Mouse (Mus musculus): ENCODE results near the gene Ocln. TPM values are rescaled to one million over a fixed set of nuclear protein-coding genes. Genes with fewer than 3 reads are reported as not detected.
"Not testable (repeated sequence)": the region's sequence is repeated elsewhere in the genome, so short reads cannot be mapped to it uniquely, and the experiment has no call there.

Ocln gene
- polyA plus RNA-seq, 1 experiment from 2014 or later: 71.7 TPM

- H3K9ac ChIP-seq (ENCODE audit: low read length): no peak overlapping the region
- no peak overlapping the region for H3K27ac ChIP-seq (ENCODE audit: low read depth)
These were observed 59.2 kb downstream of the Ocln start for GRCm38 (mm10) chr13:100493313-100493712.

GRCm38 (mm10) chr13:100492061-100492787 is 60.3 kb downstream of the Ocln start, which contains the start of gene Gtf2h2:
Gene Gtf2h2 (minus strand): TSS chr13:100492579.
- DNase-seq (ENCODE audit: low spot score) (peak; percentile 98), ATAC-seq (replicated peaks; ENCODE audit: low FRiP score, low TSS enrichment, low read depth) (peak; percentile 79)
- H3K36me3 ChIP-seq (ENCODE audit: control insufficient read depth, insufficient read depth, low read length): peaks cover 25% of the 10 kb centered on the region
- H3K4me2 ChIP-seq (ENCODE audit: low read length): peak within 1 kb of the TSS; percentile 79
- H3K9me3 ChIP-seq (ENCODE audit: control insufficient read depth, low read length): no peaks in the 10 kb centered on the region
- H3K4me1 ChIP-seq (replicated peaks; ENCODE audit: control insufficient read depth, insufficient read depth, low read length): no peaks in the 10 kb centered on the region
- H3K4me3 ChIP-seq (ENCODE audit: low read depth, low read length): peak within 1 kb of the TSS; percentile 92
- no peaks in the 10 kb centered on the region for H3K27me3 ChIP-seq (replicated peaks; ENCODE audit: control insufficient read depth, insufficient read depth, low read length)
- H3K27ac ChIP-seq (ENCODE audit: low read depth): peak within 1 kb of the TSS; percentile 80
- H3K9ac ChIP-seq (ENCODE audit: low read length): peak within 1 kb of the TSS; percentile 81
- WGBS: under 1% methylated on average over 51 of the region's 51 CpGs

More at GRCm38 (mm10) chr13:100493313-100493712, 59.2 kb downstream of the Ocln start:
- Histone ChIP-seq H3K4me1 (replicated peaks; ENCODE audit: control insufficient read depth, insufficient read depth, low read length) (no peaks in the 10 kb centered on the region), H3K9me3 (ENCODE audit: control insufficient read depth, low read length) (no peaks in the 10 kb centered on the region), H3K4me3 (ENCODE audit: low read depth, low read length) (no peak overlapping the region), H3K4me2 (ENCODE audit: low read length) (no peak overlapping the region), H3K36me3 (ENCODE audit: control insufficient read depth, insufficient read depth, low read length) (peaks cover 14% of the 10 kb centered on the region), H3K27me3 (replicated peaks; ENCODE audit: control insufficient read depth, insufficient read depth, low read length) (no peaks in the 10 kb centered on the region)
- 0 out of 2 replicates have a peak, but pooled peaks have one; percentile 16 for ATAC-seq (replicated peaks; ENCODE audit: low FRiP score, low TSS enrichment, low read depth)
- no peak for DNase-seq (ENCODE audit: low spot score)
- WGBS: 67% methylated on average over 8 of the region's 8 CpGs

- H3K4me1 ChIP-seq (replicated peaks; ENCODE audit: control insufficient read depth, insufficient read depth, low read length): no peaks in the 10 kb centered on the region
- H3K27me3 ChIP-seq (replicated peaks; ENCODE audit: control insufficient read depth, insufficient read depth, low read length): no peaks in the 10 kb centered on the region
- peak overlapping the region; percentile 80; the same call in 1 of the 2 replicates for H3K27ac ChIP-seq (ENCODE audit: low read depth)
- peaks cover 31% of the 10 kb centered on the region for H3K36me3 ChIP-seq (ENCODE audit: control insufficient read depth, insufficient read depth, low read length)
- WGBS: 15% methylated on average over 6 of the region's 6 CpGs
- DNase-seq (ENCODE audit: low spot score) (no peak), ATAC-seq (replicated peaks; ENCODE audit: low FRiP score, low TSS enrichment, low read depth) (no peak)
- peak overlapping the region; percentile 92 for H3K4me3 ChIP-seq (ENCODE audit: low read depth, low read length)
- H3K4me2 ChIP-seq (ENCODE audit: low read length): peak overlapping the region; percentile 79
- H3K9ac ChIP-seq (ENCODE audit: low read length): peak overlapping the region; percentile 81
- no peaks in the 10 kb centered on the region for H3K9me3 ChIP-seq (ENCODE audit: control insufficient read depth, low read length)
These were observed 60.9 kb downstream of the Ocln start for GRCm38 (mm10) chr13:100491623-100492022.

GRCm38 (mm10) chr13:100490424-100490823 is 62.1 kb downstream of the Ocln start:
- no peaks in the 10 kb centered on the region for H3K4me1 ChIP-seq (replicated peaks; ENCODE audit: control insufficient read depth, insufficient read depth, low read length)
- no peak for DNase-seq (ENCODE audit: low spot score)
- WGBS: 85% methylated on average over 5 of the region's 5 CpGs
- peaks cover 36% of the 10 kb centered on the region for H3K36me3 ChIP-seq (ENCODE audit: control insufficient read depth, insufficient read depth, low read length)
- no peaks in the 10 kb centered on the region for H3K9me3 ChIP-seq (ENCODE audit: control insufficient read depth, low read length)
- no peak for ATAC-seq (replicated peaks; ENCODE audit: low FRiP score, low TSS enrichment, low read depth)
- H3K27ac ChIP-seq (ENCODE audit: low read depth): no peak overlapping the region
- no peaks in the 10 kb centered on the region for H3K27me3 ChIP-seq (replicated peaks; ENCODE audit: control insufficient read depth, insufficient read depth, low read length)
- H3K4me3 ChIP-seq (ENCODE audit: low read depth, low read length): 0 out of 2 replicates have a peak overlapping the region, but pooled peaks have one; percentile 6
- 0 out of 2 replicates have a peak overlapping the region, but pooled peaks have one; percentile 8 for H3K4me2 ChIP-seq (ENCODE audit: low read length)
- no peak overlapping the region for H3K9ac ChIP-seq (ENCODE audit: low read length)

GRCm38 (mm10) chr13:100483610-100484009 is 68.9 kb downstream of the Ocln start:
- DNase-seq (ENCODE audit: low spot score) (no peak), ATAC-seq (replicated peaks; ENCODE audit: low FRiP score, low TSS enrichment, low read depth) (no peak)
- WGBS: 54% methylated on average over 7 of the region's 7 CpGs

GRCm38 (mm10) chr13:100463527-100464222 is 88.8 kb downstream of the Ocln start:
- 75% methylated on average over 2 of the region's 2 CpGs for WGBS
- H3K4me3 ChIP-seq (ENCODE audit: low read depth, low read length): no peak overlapping the region
- DNase-seq (ENCODE audit: low spot score) (no peak), ATAC-seq (replicated peaks; ENCODE audit: low FRiP score, low TSS enrichment, low read depth) (no peak)
- no peaks in the 10 kb centered on the region for H3K27me3 ChIP-seq (replicated peaks; ENCODE audit: control insufficient read depth, insufficient read depth, low read length)
- no peaks in the 10 kb centered on the region for H3K4me1 ChIP-seq (replicated peaks; ENCODE audit: control insufficient read depth, insufficient read depth, low read length)
- no peak overlapping the region for H3K9ac ChIP-seq (ENCODE audit: low read length)
- H3K9me3 ChIP-seq (ENCODE audit: control insufficient read depth, low read length): no peaks in the 10 kb centered on the region
- H3K27ac ChIP-seq (ENCODE audit: low read depth): no peak overlapping the region
- H3K36me3 ChIP-seq (ENCODE audit: control insufficient read depth, insufficient read depth, low read length): peaks cover 64% of the 10 kb centered on the region
- H3K4me2 ChIP-seq (ENCODE audit: low read length): no peak overlapping the region

More at GRCm38 (mm10) chr13:100483610-100484009, 68.9 kb downstream of the Ocln start:
- no peaks in the 10 kb centered on the region for H3K9me3 ChIP-seq (ENCODE audit: control insufficient read depth, low read length)
- no peak overlapping the region for H3K27ac ChIP-seq (ENCODE audit: low read depth)
- no peak overlapping the region for H3K4me2 ChIP-seq (ENCODE audit: low read length)
- no peaks in the 10 kb centered on the region for H3K27me3 ChIP-seq (replicated peaks; ENCODE audit: control insufficient read depth, insufficient read depth, low read length)
- H3K9ac ChIP-seq (ENCODE audit: low read length): no peak overlapping the region
- H3K4me1 ChIP-seq (replicated peaks; ENCODE audit: control insufficient read depth, insufficient read depth, low read length): no peaks in the 10 kb centered on the region
- H3K4me3 ChIP-seq (ENCODE audit: low read depth, low read length): no peak overlapping the region
- H3K36me3 ChIP-seq (ENCODE audit: control insufficient read depth, insufficient read depth, low read length): peaks cover 76% of the 10 kb centered on the region

DNA sequence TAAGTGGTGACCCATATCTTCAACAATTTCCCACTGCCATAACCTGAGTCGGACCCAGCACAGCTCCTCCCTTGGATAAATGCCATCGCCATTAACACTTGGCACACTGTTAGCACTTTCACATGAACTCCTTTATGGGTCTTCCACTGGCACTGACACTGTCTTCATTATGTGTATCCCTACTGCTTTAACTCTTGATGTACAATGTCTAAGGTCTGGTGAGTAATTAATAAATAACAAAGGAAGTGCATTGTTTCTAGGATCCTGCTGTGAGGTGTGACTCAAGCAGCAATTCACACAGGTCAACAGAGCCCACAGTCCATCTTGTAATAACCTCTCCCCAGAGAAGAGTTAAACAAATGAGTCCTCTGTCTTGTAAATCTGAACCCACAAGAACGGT is 91.2 kb downstream of the Ocln start:
- H3K27ac ChIP-seq (ENCODE audit: low read depth): no peak overlapping the region
- no peak overlapping the region for H3K4me3 ChIP-seq (ENCODE audit: low read depth, low read length)
- no peak overlapping the region for H3K9ac ChIP-seq (ENCODE audit: low read length)
- WGBS: 67% methylated on average over 3 of the region's 3 CpGs
- DNase-seq (ENCODE audit: low spot score): no peak
- ATAC-seq (replicated peaks; ENCODE audit: low FRiP score, low TSS enrichment, low read depth): no peak
- H3K4me2 ChIP-seq (ENCODE audit: low read length): no peak overlapping the region
- no peaks in the 10 kb centered on the region for H3K9me3 ChIP-seq (ENCODE audit: control insufficient read depth, low read length)
- no peaks in the 10 kb centered on the region for H3K27me3 ChIP-seq (replicated peaks; ENCODE audit: control insufficient read depth, insufficient read depth, low read length)
- H3K36me3 ChIP-seq (ENCODE audit: control insufficient read depth, insufficient read depth, low read length): peaks cover 44% of the 10 kb centered on the region
- no peaks in the 10 kb centered on the region for H3K4me1 ChIP-seq (replicated peaks; ENCODE audit: control insufficient read depth, insufficient read depth, low read length)

GRCm38 (mm10) chr13:100452415-100453127 is 99.9 kb downstream of the Ocln start, which contains the start of gene Naip1:
Gene Naip1 (minus strand): TSS chr13:100452869.
- not testable (repeated sequence) for H3K27ac ChIP-seq (ENCODE audit: low read depth); H3K4me3 ChIP-seq (ENCODE audit: low read depth, low read length); DNase-seq (ENCODE audit: low spot score); H3K4me1 ChIP-seq (replicated peaks; ENCODE audit: control insufficient read depth, insufficient read depth, low read length); H3K36me3 ChIP-seq (ENCODE audit: control insufficient read depth, insufficient read depth, low read length); H3K27me3 ChIP-seq (replicated peaks; ENCODE audit: control insufficient read depth, insufficient read depth, low read length); ATAC-seq (replicated peaks; ENCODE audit: low FRiP score, low TSS enrichment, low read depth); H3K4me2 ChIP-seq (ENCODE audit: low read length); H3K9me3 ChIP-seq (ENCODE audit: control insufficient read depth, low read length); H3K9ac ChIP-seq (ENCODE audit: low read length)
- 80% methylated on average over 8 of the region's 8 CpGs for WGBS

Measured in intestine, embryonic 14.5 days (tissue).